8 mouse cellular contexts compared by ENCODE assay signal in the genomic region with DNA sequence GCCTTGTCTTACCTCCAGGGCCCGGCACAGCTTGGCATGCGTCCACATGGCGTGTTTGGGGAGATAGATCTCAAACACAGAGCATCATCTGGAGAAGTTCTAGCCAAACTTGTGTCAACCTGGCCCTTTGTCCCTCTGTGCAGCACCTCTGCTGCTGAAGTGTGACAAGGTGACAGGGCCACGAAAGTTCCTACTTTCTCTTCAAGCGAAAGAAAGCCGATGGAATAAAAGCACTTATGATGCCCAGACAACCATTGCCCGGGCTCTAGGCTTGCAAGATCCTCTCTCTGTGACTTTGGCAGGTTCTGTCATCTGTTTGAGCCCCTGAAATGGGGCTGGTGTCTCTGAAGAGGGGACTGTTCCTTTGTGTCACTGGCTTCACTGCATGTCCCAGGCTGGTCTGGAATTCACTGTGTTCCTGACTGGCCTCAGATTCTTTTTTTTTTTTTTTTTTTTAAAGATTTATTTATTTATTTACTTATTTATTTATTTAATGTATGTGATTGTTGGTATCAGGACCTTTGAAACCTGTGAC. TPM values are rescaled to one million over a fixed set of nuclear protein-coding genes. Genes with fewer than 3 reads are reported as not detected.
DNase-seq lines count a peak whose midpoint lies in the region; ATAC-seq and TF ChIP-seq lines count a peak whose summit lies in the region.

No protein-coding gene starts in this region.

- H3K27me3 ChIP-seq in lung, postnatal 0 days (replicated peaks; ENCODE audit: insufficient read depth, low read length) = no peaks in the 10 kb centered on the region
- H3K27me3 ChIP-seq in limb, embryonic 15.5 days = no peaks in the 10 kb centered on the region
- H3K27me3 ChIP-seq in stomach, embryonic 16.5 days (ENCODE audit: control insufficient read depth, insufficient read depth, low read length) = no peaks in the 10 kb centered on the region

- H3K27ac ChIP-seq in lung, postnatal 0 days (ENCODE audit: low read length) = no peak overlapping the region
- H3K27ac ChIP-seq in limb, embryonic 15.5 days = no peak overlapping the region
- no peak overlapping the region for H3K27ac ChIP-seq in stomach, embryonic 16.5 days (ENCODE audit: low read length)

- DNase-seq in cerebellum, postnatal 10 days = peak; percentile 32 to 35
- DNase-seq in cerebellum, adult 9-11 months = no peak
- no peak for DNase-seq in lung, postnatal 0 days (ENCODE audit: low spot score)
- no peak for DNase-seq in lung, postnatal 36 days
- no peak for DNase-seq in thymus, postnatal 25 days
- no peak for DNase-seq in cerebellum, postnatal 36 days

- H3K4me2 ChIP-seq in lung, postnatal 0 days (replicated peaks; ENCODE audit: low read depth, low read length) = peak overlapping the region; percentile 58
- peak overlapping the region; percentile 61 for H3K4me2 ChIP-seq in limb, embryonic 15.5 days
- H3K4me2 ChIP-seq in stomach, embryonic 16.5 days (ENCODE audit: low read depth, low read length) = peak overlapping the region; percentile 61

- TF ChIP-seq EP300 in lung, postnatal 0 days (IDR thresholded peaks at IDR 0.05) = no peak

- no peaks in the 10 kb centered on the region for H3K4me1 ChIP-seq in lung, postnatal 0 days (ENCODE audit: insufficient read depth, low read depth, low read length)
- peaks cover 5% of the 10 kb centered on the region; the same call in 1 of the 2 replicates for H3K4me1 ChIP-seq in limb, embryonic 15.5 days
- H3K4me1 ChIP-seq in stomach, embryonic 16.5 days (ENCODE audit: control insufficient read depth, insufficient read depth, low read length) = no peaks in the 10 kb centered on the region

- no peak for TF ChIP-seq CTCF in lung, postnatal 0 days (IDR thresholded peaks at IDR 0.05)

- H3K9me3 ChIP-seq in lung, postnatal 0 days (ENCODE audit: low read length) = no peaks in the 10 kb centered on the region
- H3K9me3 ChIP-seq in limb, embryonic 15.5 days = no peaks in the 10 kb centered on the region
- H3K9me3 ChIP-seq in stomach, embryonic 16.5 days (replicated peaks; ENCODE audit: control insufficient read depth, low read length) = no peaks in the 10 kb centered on the region

- H3K9ac ChIP-seq in lung, postnatal 0 days (replicated peaks; ENCODE audit: low read depth) = no peak overlapping the region
- H3K9ac ChIP-seq in limb, embryonic 15.5 days = no peak overlapping the region; the same call in 1 of the 2 replicates
- no peak overlapping the region for H3K9ac ChIP-seq in stomach, embryonic 16.5 days (ENCODE audit: low read length)

- no peaks in the 10 kb centered on the region for H3K36me3 ChIP-seq in lung, postnatal 0 days (ENCODE audit: insufficient read depth, low read length)
- peaks cover 6% of the 10 kb centered on the region; the same call in 1 of the 2 replicates for H3K36me3 ChIP-seq in limb, embryonic 15.5 days
- H3K36me3 ChIP-seq in stomach, embryonic 16.5 days (ENCODE audit: control insufficient read depth, insufficient read depth, low read length) = no peaks in the 10 kb centered on the region

- H3K4me3 ChIP-seq in lung, postnatal 0 days (ENCODE audit: low read depth, low read length) = peak overlapping the region; percentile 39; the same call in 1 of the 2 replicates
- H3K4me3 ChIP-seq in limb, embryonic 15.5 days = peak overlapping the region; percentile 48
- H3K4me3 ChIP-seq in stomach, embryonic 16.5 days (replicated peaks; ENCODE audit: low read length) = peak overlapping the region; percentile 55

- ATAC-seq in lung, postnatal 0 days = no peak; the same call in 1 of the 2 replicates
- ATAC-seq in limb, embryonic 15.5 days (ENCODE audit: insufficient number of reproducible peaks, low FRiP score, low TSS enrichment, low read depth) = peak; percentile 15; the same call in 1 of the 2 replicates
- ATAC-seq in stomach, embryonic 16.5 days (ENCODE audit: insufficient read depth, low FRiP score) = peak; percentile 15; the same call in 1 of the 2 replicates

- WGBS in lung, postnatal 0 days = 79% methylated on average over 7 of the region's 7 CpGs
- 85% methylated on average over 7 of the region's 7 CpGs for WGBS in limb, embryonic 15.5 days
- 87% methylated on average over 7 of the region's 7 CpGs for WGBS in stomach, embryonic 16.5 days

RNA-seq across cellular contexts. Expression of a gene that starts 56.0 kb away (rescaled TPM):
- 53.8 and 92.9 TPM in 2 replicates for polyA plus RNA-seq in lung, postnatal 0 days (2015; fragmentation: Nextera tagmentation; extraction: Ambion mirVana)
- polyA plus RNA-seq in limb, embryonic 15.5 days (2015; fragmentation: Nextera tagmentation; extraction: Ambion mirVana) = 14.5 and 16.3 TPM in 2 replicates
- polyA plus RNA-seq in stomach, embryonic 16.5 days (2015; fragmentation: Nextera tagmentation; extraction: Ambion mirVana) = 22.5 and 24.2 TPM in 2 replicates

Comparison
In these comparisons a context has a peak if more than half of its experiments do, and no peak if none do; other contexts are left out.
1. DNase-seq: peak in cerebellum, postnatal 10 days (2 of 2); none in cerebellum, adult 9-11 months (single experiment), lung, postnatal 0 days (single experiment), lung, postnatal 36 days (single experiment), thymus, postnatal 25 days (single experiment) and cerebellum, postnatal 36 days (0 of 2).
2. Peak in every context shown above with its lines, with median percentiles within 50 percentile points of each other: H3K4me2 ChIP-seq and H3K4me3 ChIP-seq.